Mouse (Mus musculus) adrenal gland, adult 8-10 months (tissue): ENCODE results near the gene Pcolce. TPM values are rescaled to one million over a fixed set of nuclear protein-coding genes. Genes with fewer than 3 reads are reported as not detected.

Source experiments
- DNase-seq: peaks from one replicate; pipeline ENCODE4 v3.0.0; 2022
- total RNA-seq, 4 experiments: library from RNA; stranded (reverse); gene quantifications; 2 replicates each; pipeline ENCODE4 v1.2.4; 2022

Pcolce gene
- 1,000 to 10,000 TPM; 1,036 to 1,320 (median 1,219) TPM for total RNA-seq

GRCm38 (mm10) chr5:137613550-137613949 lies at the start of gene Pcolce:
TSS of gene Pcolce (minus strand) at chr5:137613784.
- DNase-seq: peak; percentile 73

- no peak for DNase-seq
Observed at GRCm38 (mm10) chr5:137663057-137663456, 49.5 kb upstream of the Pcolce start.

GRCm38 (mm10) chr5:137660064-137660688 lies 46.6 kb upstream of the Pcolce start:
- peak; percentile 86 for DNase-seq

GRCm38 (mm10) chr5:137656977-137657376 lies 43.4 kb upstream of the Pcolce start:
- DNase-seq: peak; percentile 64

GRCm38 (mm10) chr5:137654746-137655145 lies 41.2 kb upstream of the Pcolce start:
- DNase-seq: no peak

GRCm38 (mm10) chr5:137653366-137653765 lies 39.8 kb upstream of the Pcolce start:
- no peak for DNase-seq

GRCm38 (mm10) chr5:137652474-137652873 lies 38.9 kb upstream of the Pcolce start:
- no peak for DNase-seq

- DNase-seq: no peak
Observed at GRCm38 (mm10) chr5:137649669-137650571, 36.3 kb upstream of the Pcolce start.

GRCm38 (mm10) chr5:137649251-137649650 lies 35.7 kb upstream of the Pcolce start:
- DNase-seq: no peak

- DNase-seq: no peak
Observed at GRCm38 (mm10) chr5:137647827-137648601, 34.4 kb upstream of the Pcolce start.

- DNase-seq: no peak
Observed at GRCm38 (mm10) chr5:137645652-137646091, 32.1 kb upstream of the Pcolce start, which contains the start of gene Irs3. TSS of gene Irs3 (minus strand) at chr5:137645714.

GRCm38 (mm10) chr5:137645091-137645651 lies 31.6 kb upstream of the Pcolce start:
- DNase-seq: no peak

- DNase-seq: no peak
Observed at GRCm38 (mm10) chr5:137644484-137644883, 30.9 kb upstream of the Pcolce start.

GRCm38 (mm10) chr5:137642886-137643285 lies 29.3 kb upstream of the Pcolce start:
- DNase-seq: no peak

- DNase-seq: no peak
Observed at GRCm38 (mm10) chr5:137641054-137641453, 27.5 kb upstream of the Pcolce start, which contains the start of gene Sap25. TSS of gene Sap25 (plus strand) at chr5:137641334.

- DNase-seq: no peak
Observed at GRCm38 (mm10) chr5:137639472-137639871, 25.9 kb upstream of the Pcolce start.

- no peak for DNase-seq
Observed at GRCm38 (mm10) chr5:137633397-137634084, 20.0 kb upstream of the Pcolce start.

GRCm38 (mm10) chr5:137631591-137631990 lies 18.0 kb upstream of the Pcolce start:
- no peak for DNase-seq

- DNase-seq: no peak
Observed at GRCm38 (mm10) chr5:137631171-137631570, 17.6 kb upstream of the Pcolce start.

- no peak for DNase-seq
Observed at GRCm38 (mm10) chr5:137630602-137631001, 17.0 kb upstream of the Pcolce start.

GRCm38 (mm10) chr5:137629906-137630545 lies 16.4 kb upstream of the Pcolce start:
- no peak for DNase-seq
